Mouse (Mus musculus) heart, embryonic 14.5 days (tissue): Measurements from ENCODE around the gene Pou2f3. TPM values are rescaled to one million over a fixed set of nuclear protein-coding genes. Genes with fewer than 3 reads are reported as not detected.

Experiments
- ATAC-seq: fragments of 200-750 bp; cut with Nextera tagmentation; 2 replicates; pipeline ENCODE4 v1.8.0; 2017; ENCODE audit warnings: low read depth, moderate TSS enrichment; ENCODE audit not compliant: insufficient number of reproducible peaks, insufficient read depth, low FRiP score
- H3K27ac ChIP-seq, 2 experiments: fragments of 200-500 bp in 1 of 2; fragments of 300-500 bp in 1 of 2; sonication (generic) in 1 of 2; replicated peaks in 1 of 2; 2 replicates each; pipeline ENCODE4 v1.5.1; 2012 to 2014; ENCODE audit warnings: low read depth in 2 of 2, low read length in 2 of 2, control low read depth in 1 of 2, mild to moderate bottlenecking in 1 of 2, mixed read lengths in 1 of 2; ENCODE audit not compliant: control insufficient read depth in 1 of 2, insufficient read depth in 1 of 2
- H3K27me3 ChIP-seq: fragments of 300-500 bp; sonication (generic); 2 replicates; pipeline ENCODE4 v1.6.1; 2014; ENCODE audit warnings: mild to moderate bottlenecking, low read length, control low read depth; ENCODE audit not compliant: control insufficient read depth, insufficient read depth
- H3K36me3 ChIP-seq: fragments of 300-500 bp; sonication (generic); 2 replicates; pipeline ENCODE4 v1.6.1; 2014; ENCODE audit warnings: mild to moderate bottlenecking, control low read depth, low read length, mixed read lengths; ENCODE audit not compliant: control insufficient read depth, insufficient read depth
- H3K4me1 ChIP-seq, 2 experiments: fragments of 200-500 bp in 1 of 2; fragments of 300-500 bp in 1 of 2; sonication (generic) in 1 of 2; 2 replicates each; pipeline ENCODE4 v1.6.1; 2012 to 2014; ENCODE audit warnings: low read length in 2 of 2, control low read depth in 1 of 2, mixed read lengths in 1 of 2; ENCODE audit not compliant: control insufficient read depth in 2 of 2, insufficient read depth in 2 of 2
- H3K4me2 ChIP-seq: fragments of 300-500 bp; sonication (generic); 2 replicates; pipeline ENCODE4 v1.6.1; 2014; ENCODE audit warnings: mild to moderate bottlenecking, low read length
- H3K4me3 ChIP-seq, 2 experiments: fragments of 200-500 bp in 1 of 2; fragments of 300-500 bp in 1 of 2; sonication (generic) in 1 of 2; 2 replicates each; pipeline ENCODE4 v1.5.1; 2012 to 2014; ENCODE audit warnings: low read length in 2 of 2, mild to moderate bottlenecking in 2 of 2, control low read depth in 1 of 2, low read depth in 1 of 2, moderate library complexity in 1 of 2; ENCODE audit not compliant: control insufficient read depth in 1 of 2, insufficient read depth in 1 of 2
- H3K9ac ChIP-seq: fragments of 300-500 bp; sonication (generic); 2 replicates; pipeline ENCODE4 v1.6.1; 2014; ENCODE audit warnings: mild to moderate bottlenecking, low read length
- H3K9me3 ChIP-seq: fragments of 300-500 bp; sonication (generic); 2 replicates; pipeline ENCODE4 v1.6.1; 2016; ENCODE audit warnings: low read length, control low read depth; ENCODE audit not compliant: control insufficient read depth
- WGBS: fragments of 180-500 bp; shearing (Covaris S2); extraction: QIAGEN DNeasy Blood & Tissue Kit; methylation state at CpG from one replicate; pipeline ENCODE4 v1.1.7; 2014; 5-methylcytosine and 5-hydroxymethylcytosine counted together
- polyA plus RNA-seq: library from polyadenylated mRNA; unstranded; fragments of >200 nt; fragmentation: Nextera tagmentation; extraction: Ambion mirVana; gene quantifications from 2 replicates; pipeline ENCODE4 v1.2.1, GENCODE M21; 2014

Gene Pou2f3
- polyA plus RNA-seq, 1 experiment from 2014 or later: 0.12 TPM

- 81% methylated on average over 7 of the region's 7 CpGs for WGBS
- Histone ChIP-seq H3K27me3 (no peaks in the 10 kb centered on the region), H3K36me3 (0 out of 2 replicates have a peak, but pooled peaks cover 3% of the 10 kb centered on the region), H3K9ac (no peak overlapping the region), H3K9me3 (no peaks in the 10 kb centered on the region), H3K4me3 (no peak overlapping the region), H3K27ac (no peak overlapping the region), H3K4me1 (peaks cover 46 to 70% of the 10 kb centered on the region in 2 experiments), H3K4me2 (no peak overlapping the region)
- ATAC-seq: no peak
These were observed 26.4 kb upstream of the Pou2f3 start for GRCm38 (mm10) chr9:43236576-43236975.

GRCm38 (mm10) chr9:43236106-43236505 lies 25.9 kb upstream of the Pou2f3 start:
- WGBS: 84% methylated on average over 1 of the region's 1 CpGs
- no peak overlapping the region for H3K4me3 ChIP-seq
- ATAC-seq: no peak
- 0 out of 2 replicates have a peak, but pooled peaks cover 3% of the 10 kb centered on the region for H3K36me3 ChIP-seq
- no peak overlapping the region for H3K9ac ChIP-seq
- H3K27me3 ChIP-seq: no peaks in the 10 kb centered on the region
- H3K27ac ChIP-seq: no peak overlapping the region
- H3K9me3 ChIP-seq: no peaks in the 10 kb centered on the region
- H3K4me2 ChIP-seq: no peak overlapping the region
- peaks cover 51 to 75% of the 10 kb centered on the region in 2 experiments for H3K4me1 ChIP-seq

- ATAC-seq: no peak
- Histone ChIP-seq H3K27ac (no peak overlapping the region), H3K9ac (no peak overlapping the region), H3K4me2 (no peak overlapping the region), H3K36me3 (0 out of 2 replicates have a peak, but pooled peaks cover 3% of the 10 kb centered on the region), H3K27me3 (no peaks in the 10 kb centered on the region), H3K4me1 (peaks cover 55 to 78% of the 10 kb centered on the region in 2 experiments), H3K4me3 (no peak overlapping the region), H3K9me3 (no peaks in the 10 kb centered on the region)
- WGBS: 75% methylated on average over 6 of the region's 6 CpGs
These were observed 25.2 kb upstream of the Pou2f3 start for GRCm38 (mm10) chr9:43235336-43235735.

- H3K36me3 ChIP-seq: 0 out of 2 replicates have a peak, but pooled peaks cover 3% of the 10 kb centered on the region
- H3K27ac ChIP-seq: peak overlapping the region; percentile 24 to 55; a peak in 3 of 4 replicates
- peak overlapping the region; percentile 25 for H3K4me2 ChIP-seq
- no peak overlapping the region for H3K4me3 ChIP-seq
- H3K4me1 ChIP-seq: peaks cover 54 to 82% of the 10 kb centered on the region in 2 experiments
- H3K9me3 ChIP-seq: no peaks in the 10 kb centered on the region
- WGBS: 10% methylated on average over 5 of the region's 5 CpGs
- no peaks in the 10 kb centered on the region for H3K27me3 ChIP-seq
- no peak for ATAC-seq
- peak overlapping the region; percentile 58 for H3K9ac ChIP-seq
These were observed 24.3 kb upstream of the Pou2f3 start for GRCm38 (mm10) chr9:43234496-43234895.

GRCm38 (mm10) chr9:43233515-43233914 lies 23.3 kb upstream of the Pou2f3 start:
- H3K27me3 ChIP-seq: no peaks in the 10 kb centered on the region
- ATAC-seq: no peak
- 0 out of 2 replicates have a peak, but pooled peaks cover 3% of the 10 kb centered on the region for H3K36me3 ChIP-seq
- no peak overlapping the region for H3K9ac ChIP-seq
- no peak overlapping the region for H3K4me2 ChIP-seq
- peaks cover 54 to 81% of the 10 kb centered on the region in 2 experiments for H3K4me1 ChIP-seq
- H3K9me3 ChIP-seq: no peaks in the 10 kb centered on the region
- 89% methylated on average over 1 of the region's 1 CpGs for WGBS
- no peak overlapping the region for H3K4me3 ChIP-seq
- no peak overlapping the region for H3K27ac ChIP-seq

GRCm38 (mm10) chr9:43233044-43233443 lies 22.9 kb upstream of the Pou2f3 start:
- H3K9me3 ChIP-seq: no peaks in the 10 kb centered on the region

GRCm38 (mm10) chr9:43232286-43232685 lies 22.1 kb upstream of the Pou2f3 start:
- Histone ChIP-seq H3K36me3 (0 out of 2 replicates have a peak, but pooled peaks cover 3% of the 10 kb centered on the region), H3K27me3 (no peaks in the 10 kb centered on the region), H3K4me1 (peaks cover 46 to 68% of the 10 kb centered on the region in 2 experiments), H3K4me2 (no peak overlapping the region), H3K9me3 (no peaks in the 10 kb centered on the region), H3K9ac (peak overlapping the region; percentile 6; the same call in 1 of the 2 replicates), H3K4me3 (no peak overlapping the region), H3K27ac (0 out of 4 replicates have a peak overlapping the region, but pooled peaks of 1 of the 2 experiments have one; percentile 48)
- ATAC-seq: no peak
- 34% methylated on average over 5 of the region's 5 CpGs for WGBS

More at GRCm38 (mm10) chr9:43233044-43233443, 22.9 kb upstream of the Pou2f3 start:
- ATAC-seq: no peak
- no peak overlapping the region for H3K27ac ChIP-seq
- H3K4me3 ChIP-seq: no peak overlapping the region
- H3K9ac ChIP-seq: no peak overlapping the region
- H3K27me3 ChIP-seq: no peaks in the 10 kb centered on the region
- 0 out of 2 replicates have a peak, but pooled peaks cover 3% of the 10 kb centered on the region for H3K36me3 ChIP-seq
- WGBS: 62% methylated on average over 5 of the region's 5 CpGs
- peaks cover 54 to 76% of the 10 kb centered on the region in 2 experiments for H3K4me1 ChIP-seq
- H3K4me2 ChIP-seq: no peak overlapping the region
